ENCODE assay signal across 8 mouse cellular contexts in genomic region chr7:68302586-68303433, GRCm38 (mm10). TPM values are rescaled to one million over a fixed set of nuclear protein-coding genes. Genes with fewer than 3 reads are reported as not detected.
DNase-seq lines count a peak whose midpoint lies in the region; ATAC-seq lines count a peak whose summit lies in the region.

No protein-coding gene starts in this region.

- no peak overlapping the region for H3K27ac ChIP-seq in intestine, embryonic 14.5 days (ENCODE audit: low read depth)

- H3K9me3 ChIP-seq in intestine, embryonic 14.5 days (ENCODE audit: control insufficient read depth, low read length), result no peaks in the 10 kb centered on the region

- intact Hi-C loops in left cerebral cortex, postnatal 25 days (cut with DNase I), result loop anchor here (5.0 kb wide), 6 partner anchors 54 to 516 kb away; partner anchors contain the start of gene Igf1r

- H3K9ac ChIP-seq in intestine, embryonic 14.5 days (ENCODE audit: low read length), result no peak overlapping the region

- H3K36me3 ChIP-seq in intestine, embryonic 14.5 days (ENCODE audit: control insufficient read depth, insufficient read depth, low read length), result no peaks in the 10 kb centered on the region

- no peaks in the 10 kb centered on the region; the same call in 1 of the 2 replicates for H3K4me1 ChIP-seq in intestine, embryonic 14.5 days (replicated peaks; ENCODE audit: control insufficient read depth, insufficient read depth, low read length)

- peak overlapping the region; percentile 47 for H3K4me2 ChIP-seq in intestine, embryonic 14.5 days (ENCODE audit: low read length)

- peak overlapping the region; percentile 12 for H3K4me3 ChIP-seq in intestine, embryonic 14.5 days (ENCODE audit: low read depth, low read length)

- peak; percentile 72; the same call in 1 of the 2 replicates for ATAC-seq in intestine, embryonic 14.5 days (replicated peaks; ENCODE audit: low FRiP score, low TSS enrichment, low read depth)

- H3K27me3 ChIP-seq in intestine, embryonic 14.5 days (replicated peaks; ENCODE audit: control insufficient read depth, insufficient read depth, low read length), result no peaks in the 10 kb centered on the region

- DNase-seq in adrenal gland, adult (ENCODE audit: inconsistent age in 2 of 2, low spot score in 1 of 2), result peak; percentile 58 to 87
- peak; percentile 92 for DNase-seq in embryo, embryonic 10.5 days (ENCODE audit: low spot score)
- DNase-seq in gastrocnemius, postnatal 25 days, result peak; percentile 54
- DNase-seq in intestine, embryonic 14.5 days (ENCODE audit: low spot score), result peak; percentile 84
- DNase-seq in left cerebral cortex, postnatal 25 days (ENCODE audit: low spot score in 2 of 2), result peak; percentile 74 to 76
- DNase-seq in mesoderm, embryonic 11.5 days (ENCODE audit: low read depth, low spot score), result peak; percentile 85
- peak; percentile 59 for DNase-seq in right cerebral cortex, postnatal 4 days
- peak; percentile 69 for DNase-seq in yolk sac, embryonic 10.5 days (ENCODE audit: low spot score)

- WGBS in intestine, embryonic 14.5 days, result 27% methylated on average over 18 of the region's 18 CpGs

RNA-seq across cellular contexts. Expression of gene Fam169b, which starts 29.2 kb away (rescaled TPM):
- under 1 TPM in 1 of 2 experiments, not detected in 1; 0.18 TPM for total RNA-seq in gastrocnemius, postnatal 25 days (2021)
- 0.12 and 0.43 TPM in 2 replicates for polyA plus RNA-seq in intestine, embryonic 14.5 days (2014; fragmentation: Nextera tagmentation; extraction: Ambion mirVana)
- total RNA-seq in left cerebral cortex, postnatal 25 days (2021), result 1 to 10 TPM; 1.8 to 2.2 TPM

RNA-seq across cellular contexts. Expression of gene Pgpep1l, which starts 38.8 kb away (rescaled TPM):
- total RNA-seq in gastrocnemius, postnatal 25 days (2021), result 1 to 10 TPM; 4.4 to 5.0 TPM
- not detected in 2 replicates for polyA plus RNA-seq in intestine, embryonic 14.5 days (2014; fragmentation: Nextera tagmentation; extraction: Ambion mirVana)
- total RNA-seq in left cerebral cortex, postnatal 25 days (2021), result 1 to 10 TPM in 1 of 2 experiments, under 1 TPM in 1; 0.82 to 1.6 TPM
